In genomic region chr5:65348168-65348567, GRCm38 (mm10) we compare ENCODE assay signal across 10 mouse cellular contexts. TPM values are rescaled to one million over a fixed set of nuclear protein-coding genes. Genes with fewer than 3 reads are reported as not detected.
DNase-seq lines count a peak whose midpoint lies in the region; ATAC-seq and TF ChIP-seq lines count a peak whose summit lies in the region.
"Had no signal": no experiment of that assay in that cellular context is flagged by ENCODE, and none has a peak within 500 bp of the region (broad histone marks: within the 10 kb centered on the region; RNA-seq: fewer than 3 reads in every experiment).

Gene Klb (plus strand): TSS chr5:65348314.

- no peak within 1 kb of the TSS for H3K27ac ChIP-seq in kidney, embryonic 15.5 days
- H3K27ac ChIP-seq in embryonic facial prominence, embryonic 12.5 days: no peak within 1 kb of the TSS
- no peak within 1 kb of the TSS for H3K27ac ChIP-seq in hindbrain, postnatal 0 days
- H3K27ac ChIP-seq in midbrain, postnatal 0 days (ENCODE audit: low read depth, low read length): no peak within 1 kb of the TSS
- H3K27ac ChIP-seq in gastrocnemius, adult 2 months: no peak within 1 kb of the TSS
- H3K27ac ChIP-seq: left cerebral cortex, adult 2 months had no signal

- 0 out of 2 replicates have a peak, but pooled peaks cover 4% of the 10 kb centered on the region for H3K4me1 ChIP-seq in kidney, embryonic 15.5 days
- 0 out of 2 replicates have a peak, but pooled peaks cover 5% of the 10 kb centered on the region for H3K4me1 ChIP-seq in embryonic facial prominence, embryonic 12.5 days
- H3K4me1 ChIP-seq in hindbrain, postnatal 0 days (ENCODE audit: insufficient read depth, low read length): no peaks in the 10 kb centered on the region
- no peaks in the 10 kb centered on the region for H3K4me1 ChIP-seq in midbrain, postnatal 0 days (ENCODE audit: insufficient read depth, low read length)

- H3K9ac ChIP-seq in kidney, embryonic 15.5 days: no peak within 1 kb of the TSS
- no peak within 1 kb of the TSS for H3K9ac ChIP-seq in embryonic facial prominence, embryonic 12.5 days
- H3K9ac ChIP-seq in hindbrain, postnatal 0 days (replicated peaks; ENCODE audit: low read length): no peak within 1 kb of the TSS
- 0 out of 2 replicates have a peak within 1 kb of the TSS, but pooled peaks have one; percentile 19 for H3K9ac ChIP-seq in midbrain, postnatal 0 days (replicated peaks; ENCODE audit: low read length, poor library complexity, severe bottlenecking)

- H3K27me3 ChIP-seq in kidney, embryonic 15.5 days: no peaks in the 10 kb centered on the region
- H3K27me3 ChIP-seq in embryonic facial prominence, embryonic 12.5 days: no peaks in the 10 kb centered on the region
- no peaks in the 10 kb centered on the region for H3K27me3 ChIP-seq in hindbrain, postnatal 0 days (ENCODE audit: insufficient read depth, low read length)
- no peaks in the 10 kb centered on the region for H3K27me3 ChIP-seq in midbrain, postnatal 0 days (ENCODE audit: insufficient read depth, low read length)

- WGBS in kidney, embryonic 15.5 days: 58% methylated on average over 15 of the region's 15 CpGs
- 28% methylated on average over 15 of the region's 15 CpGs for WGBS in embryonic facial prominence, embryonic 12.5 days
- WGBS in hindbrain, postnatal 0 days: 36% methylated on average over 15 of the region's 15 CpGs
- 41% methylated on average over 15 of the region's 15 CpGs for WGBS in midbrain, postnatal 0 days

- H3K9me3 ChIP-seq in kidney, embryonic 15.5 days (replicated peaks): no peaks in the 10 kb centered on the region
- no peaks in the 10 kb centered on the region for H3K9me3 ChIP-seq in embryonic facial prominence, embryonic 12.5 days
- H3K9me3 ChIP-seq in hindbrain, postnatal 0 days (ENCODE audit: low read length): no peaks in the 10 kb centered on the region
- no peaks in the 10 kb centered on the region for H3K9me3 ChIP-seq in midbrain, postnatal 0 days (ENCODE audit: low read length)
- H3K9me3 ChIP-seq: G1E had no signal

- H3K36me3 ChIP-seq in kidney, embryonic 15.5 days: no peaks in the 10 kb centered on the region
- no peaks in the 10 kb centered on the region for H3K36me3 ChIP-seq in embryonic facial prominence, embryonic 12.5 days
- no peaks in the 10 kb centered on the region for H3K36me3 ChIP-seq in hindbrain, postnatal 0 days (ENCODE audit: insufficient read depth, low read length)
- H3K36me3 ChIP-seq in midbrain, postnatal 0 days (ENCODE audit: insufficient read depth, low read length): no peaks in the 10 kb centered on the region
- H3K36me3 ChIP-seq: G1E had no signal

- H3K4me2 ChIP-seq in kidney, embryonic 15.5 days: peak within 1 kb of the TSS; percentile 31
- H3K4me2 ChIP-seq in embryonic facial prominence, embryonic 12.5 days (replicated peaks): peak within 1 kb of the TSS; percentile 45
- H3K4me2 ChIP-seq in hindbrain, postnatal 0 days (ENCODE audit: low read depth, low read length): peak within 1 kb of the TSS; percentile 53
- H3K4me2 ChIP-seq in midbrain, postnatal 0 days (ENCODE audit: low read depth, low read length, poor library complexity, severe bottlenecking): peak within 1 kb of the TSS; percentile 18

- no peak for ATAC-seq in kidney, embryonic 15.5 days (replicated peaks; ENCODE audit: low FRiP score)
- no peak for ATAC-seq in embryonic facial prominence, embryonic 12.5 days (ENCODE audit: insufficient number of reproducible peaks, insufficient read depth, low FRiP score, low TSS enrichment)
- ATAC-seq in hindbrain, postnatal 0 days: no peak
- no peak for ATAC-seq in midbrain, postnatal 0 days (ENCODE audit: low FRiP score)
- no peak for ATAC-seq in granulocyte monocyte progenitor cell, adult 5-6 weeks (replicated peaks; ENCODE audit: poor library complexity, severe bottlenecking)

- intact Hi-C loops in gastrocnemius, adult 2 months (cut with DNase I): no loop called here

- H3K4me3 ChIP-seq in kidney, embryonic 15.5 days (replicated peaks): no peak within 1 kb of the TSS
- H3K4me3 ChIP-seq in embryonic facial prominence, embryonic 12.5 days: peak within 1 kb of the TSS; percentile 16
- peak within 1 kb of the TSS; percentile 13; the same call in 1 of the 2 replicates for H3K4me3 ChIP-seq in hindbrain, postnatal 0 days (ENCODE audit: low read length)
- H3K4me3 ChIP-seq in midbrain, postnatal 0 days (ENCODE audit: low read depth, low read length): no peak within 1 kb of the TSS
- no peak within 1 kb of the TSS for H3K4me3 ChIP-seq in gastrocnemius, adult 2 months
- H3K4me3 ChIP-seq: left cerebral cortex, adult 2 months had no signal

- TF ChIP-seq CTCF in hindbrain, postnatal 0 days (IDR thresholded peaks at IDR 0.05; ENCODE audit: low read depth): no peak
- no peak for TF ChIP-seq CTCF in midbrain, postnatal 0 days (IDR thresholded peaks at IDR 0.05)
- TF ChIP-seq CTCF in gastrocnemius, adult 2 months (IDR thresholded peaks at IDR 0.05): no peak

- DNase-seq in kidney, postnatal 36 days: no peak
- peak; percentile 5 for DNase-seq in hindbrain, postnatal 0 days (ENCODE audit: low spot score)
- DNase-seq in midbrain, postnatal 0 days (ENCODE audit: low spot score): peak; percentile 3
- DNase-seq in ovary, adult 18-20 months (ENCODE audit: low spot score): no peak
- no peak for DNase-seq in gastrocnemius, adult 2 months

RNA-seq across cellular contexts. Expression of gene Klb, which starts in this region (rescaled TPM):
- 0.15 and 0.44 TPM in 2 replicates for polyA plus RNA-seq in kidney, embryonic 15.5 days (2015; fragmentation: Nextera tagmentation; extraction: Ambion mirVana)
- polyA plus RNA-seq in embryonic facial prominence, embryonic 12.5 days (2016; fragmentation: Nextera tagmentation; extraction: Ambion mirVana): 0.10 and 0.15 TPM in 2 replicates
- 0.14 TPM in 1 of 2 replicates, not detected in the other for total RNA-seq in hindbrain, postnatal 0 days (2014; rRNA removed)
- polyA plus RNA-seq in hindbrain, postnatal 0 days (2015; fragmentation: Nextera tagmentation; extraction: Ambion mirVana): 0.09 and 0.13 TPM in 2 replicates
- 0.11 TPM in 1 of 2 replicates, not detected in the other for total RNA-seq in midbrain, postnatal 0 days (2014; rRNA removed)
- polyA plus RNA-seq in midbrain, postnatal 0 days (2015; fragmentation: Nextera tagmentation; extraction: Ambion mirVana): 0.10 and 0.12 TPM in 2 replicates
- not detected in 2 replicates for total RNA-seq in granulocyte monocyte progenitor cell, adult 5-6 weeks (2014; fragmentation: Nextera tagmentation)
- total RNA-seq in granulocyte monocyte progenitor cell, adult 5-6 weeks (2017): not detected in 2 replicates
- total RNA-seq in gastrocnemius, adult 2 months (2021): under 1 TPM in 1 of 2 experiments, not detected in 1; 0.20 TPM
- polyA plus RNA-seq: G1E had no signal

Comparison
In these comparisons a context has a peak if more than half of its experiments do, and no peak if none do; other contexts are left out.
1. Peak in DNase-seq, H3K4me3 ChIP-seq and H3K4me2 ChIP-seq in hindbrain, postnatal 0 days; RNA of the gene not detected or under 1 TPM.
2. Peak in DNase-seq, H3K9ac ChIP-seq and H3K4me2 ChIP-seq in midbrain, postnatal 0 days; RNA of the gene not detected or under 1 TPM.